ENCODE assay signal across 9 mouse cellular contexts in the genomic region with DNA sequence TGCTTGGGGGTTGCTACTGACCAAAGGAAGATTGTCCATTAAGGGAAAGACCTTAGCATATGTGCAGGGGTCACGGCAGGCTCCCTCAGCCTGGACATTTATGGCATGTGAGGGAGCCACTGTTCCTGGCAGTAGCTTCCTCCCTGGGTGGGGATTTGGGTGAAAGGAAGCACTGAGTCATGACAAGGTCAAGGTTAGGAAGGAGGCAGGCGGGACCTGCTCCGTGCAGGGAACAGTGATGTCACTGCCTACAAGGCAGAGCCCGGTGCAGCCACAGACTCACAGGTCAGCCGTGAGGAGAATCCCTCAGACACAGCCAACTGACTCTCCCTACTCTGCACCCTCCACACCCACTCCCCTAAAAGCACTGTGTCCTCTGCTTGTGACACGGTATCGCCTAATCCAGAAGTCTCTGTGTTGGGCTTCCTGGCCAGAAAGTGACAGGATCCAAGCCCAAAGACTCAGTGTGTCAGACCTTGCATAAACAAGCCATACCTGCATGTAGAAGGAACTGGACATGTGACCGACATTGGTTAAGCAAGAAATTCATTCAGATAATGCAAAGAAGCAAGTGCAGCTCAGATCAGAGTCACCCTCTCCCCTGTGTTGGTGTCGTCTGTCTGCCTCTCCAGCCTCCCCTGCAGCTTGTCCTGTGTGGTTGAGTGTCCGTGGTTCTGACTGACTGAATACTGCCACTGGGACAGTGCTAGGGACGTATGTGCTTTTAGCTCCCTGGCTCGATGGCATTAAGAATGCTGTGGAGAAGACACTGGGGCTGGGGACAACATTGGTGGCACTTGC. TPM values are rescaled to one million over a fixed set of nuclear protein-coding genes. Genes with fewer than 3 reads are reported as not detected.
A peak's percentile ranks its signal among the peaks of the same experiment; 100 is the strongest.
DNase-seq lines count a peak whose midpoint lies in the region; ATAC-seq lines count a peak whose summit lies in the region.
"Had no signal": no experiment of that assay in that cellular context is flagged by ENCODE, and none has a peak within 500 bp of the region (broad histone marks: within the 10 kb centered on the region; RNA-seq: fewer than 3 reads in every experiment).

No protein-coding gene starts in this region.

- intact Hi-C loops in heart, postnatal 14 days (cut with DNase I): no loop called here

- peak; percentile 97 for DNase-seq in heart, adult 11 months
- DNase-seq in heart, postnatal 14 days: no peak
- DNase-seq in adrenal gland, postnatal 14 days: peak; percentile 83
- peak; percentile 71 for DNase-seq in lung, postnatal 25 days (ENCODE audit: low spot score)
- no peak for DNase-seq in right cerebral cortex, adult 2 months (ENCODE audit: low spot score in 2 of 2)
- DNase-seq in cerebellum, postnatal 4 days (ENCODE audit: low spot score in 2 of 2): no peak
- no peak for DNase-seq in layer of hippocampus, adult 9-10 months (ENCODE audit: low spot score)
- DNase-seq: cerebellum, adult 2 months had no signal

- ATAC-seq in hematopoietic stem cell, adult 5-6 weeks (replicated peaks in 1 of 2; ENCODE audit: insufficient read depth in 1 of 2, low FRiP score in 2 of 2, low TSS enrichment in 1 of 2, low read depth in 1 of 2, poor library complexity in 2 of 2, severe bottlenecking in 2 of 2): peak; percentile 30 to 42; a peak in 2 of 4 replicates

RNA-seq across cellular contexts. Expression of a gene that starts 27.9 kb away (rescaled TPM):
- 1,000 to 10,000 TPM; 1,046 to 1,073 TPM for total RNA-seq in heart, postnatal 14 days (2021)
- 574 and 650 TPM in 2 replicates for total RNA-seq in adrenal gland, postnatal 14 days (2021)
- total RNA-seq in hematopoietic stem cell, adult 5-6 weeks (2017): 17.3 and 30.0 TPM in 2 replicates

RNA-seq across cellular contexts. Expression of a gene that starts 27.9 kb away (rescaled TPM):
- total RNA-seq in heart, postnatal 14 days (2021): 100 to 1,000 TPM; 570 to 571 TPM
- total RNA-seq in adrenal gland, postnatal 14 days (2021): 341 and 356 TPM in 2 replicates
- total RNA-seq in hematopoietic stem cell, adult 5-6 weeks (2017): 16.1 and 16.9 TPM in 2 replicates

Comparison
In these comparisons a context has a peak if more than half of its experiments do, and no peak if none do; other contexts are left out.
1. DNase-seq: peak in heart, adult 11 months (single experiment), adrenal gland, postnatal 14 days (single experiment) and lung, postnatal 25 days (single experiment); none in heart, postnatal 14 days (0 of 2), right cerebral cortex, adult 2 months (0 of 2), cerebellum, postnatal 4 days (0 of 2) and layer of hippocampus, adult 9-10 months (single experiment).
2. RNA of a gene that starts 27.9 kb away (total RNA-seq): 1,046 to 1,073 TPM in heart, postnatal 14 days and 574 to 650 TPM in adrenal gland, postnatal 14 days; 17.3 to 30.0 TPM in hematopoietic stem cell, adult 5-6 weeks; every median in the first group is over 10 times any median in the second.
3. RNA of a gene that starts 27.9 kb away (total RNA-seq): 570 to 571 TPM in heart, postnatal 14 days and 341 to 356 TPM in adrenal gland, postnatal 14 days; 16.1 to 16.9 TPM in hematopoietic stem cell, adult 5-6 weeks; every median in the first group is over 10 times any median in the second.